Comparison of ENCODE assay signal across 8 mouse cellular contexts in the genomic region with DNA sequence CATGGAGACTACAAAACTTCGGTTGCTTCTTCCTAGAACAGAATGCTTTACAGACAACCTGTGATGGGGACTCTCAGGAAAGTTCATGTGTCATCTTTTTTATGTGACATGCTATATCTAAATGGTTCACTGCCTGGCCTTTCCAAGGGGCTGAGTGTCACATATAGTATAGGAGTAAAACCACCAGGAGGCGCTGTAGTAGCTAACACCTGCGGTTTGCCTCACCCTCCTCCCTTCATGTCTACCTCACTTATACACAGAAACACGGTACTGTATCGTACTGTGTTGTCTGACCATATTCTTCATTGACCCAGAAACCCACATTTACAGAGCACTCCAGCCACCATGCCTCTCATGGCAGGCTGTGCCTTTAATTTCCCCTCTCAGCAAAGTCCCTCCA.
DNase-seq lines count a peak whose midpoint lies in the region; ATAC-seq and TF ChIP-seq lines count a peak whose summit lies in the region.

No protein-coding gene starts in this region.

- no peak overlapping the region for H3K4me3 ChIP-seq in thymus, adult 2 months (ENCODE audit: control insufficient read depth, insufficient read depth, low read length)

- peaks cover 2% of the 10 kb centered on the region for H3K4me1 ChIP-seq in thymus, adult 2 months (replicated peaks; ENCODE audit: control insufficient read depth, insufficient read depth, low read length)

- no peaks in the 10 kb centered on the region for H3K27me3 ChIP-seq in thymus, adult 2 months (ENCODE audit: control insufficient read depth, insufficient read depth, low read length)

- WGBS in thymus, adult 2 months: 18% methylated on average over 5 of the region's 5 CpGs

- ATAC-seq in common myeloid progenitor, adult 5-6 weeks (replicated peaks; ENCODE audit: low read depth, poor library complexity, severe bottlenecking): peak; percentile 98

- H3K27ac ChIP-seq in thymus, adult 2 months (ENCODE audit: control insufficient read depth, insufficient read depth, low read length): no peak overlapping the region

- H3K36me3 ChIP-seq in thymus, adult 2 months (ENCODE audit: control insufficient read depth, insufficient read depth, low read length): no peaks in the 10 kb centered on the region

- DNase-seq in layer of hippocampus, adult 11-12 months (ENCODE audit: low spot score): peak; percentile 33
- no peak for DNase-seq in layer of hippocampus, postnatal 36 days
- peak; percentile 60 for DNase-seq in NIH3T3 (ENCODE audit: low read depth)
- peak; percentile 45 for DNase-seq in kidney, adult 18-20 months
- peak; percentile 79 for DNase-seq in lung, postnatal 10 days
- DNase-seq in thymus, adult 2 months: peak; percentile 79
- DNase-seq in left cerebral cortex, adult 11 months (ENCODE audit: low spot score): no peak

- no peak for TF ChIP-seq CTCF in thymus, adult 2 months (IDR thresholded peaks at IDR 0.05; ENCODE audit: borderline replicate concordance, control insufficient read depth, extremely low read depth, insufficient read depth, low read length, poor library complexity)

- TF ChIP-seq POLR2A in thymus, adult 2 months (IDR thresholded peaks at IDR 0.05; ENCODE audit: control insufficient read depth, extremely low read depth, insufficient read depth, low read length, poor library complexity): no peak

Comparison
In these comparisons a context has a peak if more than half of its experiments do, and no peak if none do; other contexts are left out.
1. DNase-seq: peak in layer of hippocampus, adult 11-12 months (single experiment), NIH3T3 (single experiment), kidney, adult 18-20 months (single experiment), lung, postnatal 10 days (single experiment) and thymus, adult 2 months (single experiment); none in layer of hippocampus, postnatal 36 days (0 of 2) and left cerebral cortex, adult 11 months (single experiment).